Mouse (Mus musculus) lung, embryonic 14.5 days (tissue): Measurements from ENCODE around the gene Zyx. TPM values are rescaled to one million over a fixed set of nuclear protein-coding genes. Genes with fewer than 3 reads are reported as not detected.

ENCODE experiments used
- ATAC-seq: fragments of 200-750 bp; cut with Nextera tagmentation; 2 replicates; pipeline ENCODE4 v1.8.0; 2017; ENCODE audit warnings: mild to moderate bottlenecking, moderate TSS enrichment, moderate library complexity; ENCODE audit not compliant: insufficient read depth
- DNase-seq: peaks from one replicate; pipeline ENCODE4 v3.0.0-alpha.2; 2015
- H3K27ac ChIP-seq: fragments of 300-500 bp; sonication (generic); 2 replicates; pipeline ENCODE4 v1.5.1; 2014; ENCODE audit warnings: low read depth, mild to moderate bottlenecking, moderate library complexity
- H3K27me3 ChIP-seq: fragments of 300-500 bp; sonication (generic); 2 replicates; pipeline ENCODE4 v1.6.1; 2014; ENCODE audit warnings: low read length, control low read depth; ENCODE audit not compliant: insufficient read depth
- H3K36me3 ChIP-seq: fragments of 300-500 bp; sonication (generic); 2 replicates; pipeline ENCODE4 v1.6.1; 2014; ENCODE audit warnings: control low read depth; ENCODE audit not compliant: insufficient read depth
- H3K4me1 ChIP-seq: fragments of 300-500 bp; sonication (generic); 2 replicates; pipeline ENCODE4 v1.6.1; 2014; ENCODE audit warnings: antibody characterized with exemption, control low read depth; ENCODE audit not compliant: insufficient read depth
- H3K4me2 ChIP-seq: fragments of 300-500 bp; sonication (generic); 2 replicates; pipeline ENCODE4 v1.6.1; 2014; ENCODE audit warnings: mild to moderate bottlenecking
- H3K4me3 ChIP-seq: fragments of 300-500 bp; sonication (generic); 2 replicates; pipeline ENCODE4 v1.5.1; 2014; ENCODE audit warnings: low read depth, low read length
- H3K9ac ChIP-seq: fragments of 300-500 bp; sonication (generic); 2 replicates; pipeline ENCODE4 v1.6.1; 2014
- H3K9me3 ChIP-seq: fragments of 300-500 bp; sonication (generic); 2 replicates; pipeline ENCODE4 v1.6.1; 2016; ENCODE audit warnings: low read depth, low read length, control low read depth
- CTCF ChIP-seq: IDR thresholded peaks from 2 replicates; pipeline ENCODE4 v1.5.1; 2016; ENCODE audit warnings: antibody characterized with exemption, low read depth
- WGBS: fragments of 180-500 bp; shearing (Covaris S2); extraction: QIAGEN DNeasy Blood & Tissue Kit; methylation state at CpG from one replicate; pipeline ENCODE4 v1.1.7; 2014; 5-methylcytosine and 5-hydroxymethylcytosine counted together
- polyA plus RNA-seq: library from polyadenylated mRNA; unstranded; fragments of >200 nt; fragmentation: Nextera tagmentation; extraction: Ambion mirVana; gene quantifications from 2 replicates; pipeline ENCODE4 v1.2.1, GENCODE M21; 2014

Gene Zyx
- polyA plus RNA-seq, 1 experiment from 2014 or later = 194 TPM

- 0 out of 2 replicates have a peak, but pooled peaks cover 11% of the 10 kb centered on the region for H3K4me1 ChIP-seq
- H3K9ac ChIP-seq = no peak overlapping the region
- DNase-seq (no peak), ATAC-seq (no peak)
- no peak overlapping the region for H3K4me2 ChIP-seq
- no peaks in the 10 kb centered on the region for H3K27me3 ChIP-seq
- H3K4me3 ChIP-seq = no peak overlapping the region
- H3K27ac ChIP-seq = no peak overlapping the region
- H3K36me3 ChIP-seq = peaks cover 24% of the 10 kb centered on the region
- no peak for TF ChIP-seq CTCF
- WGBS = 87% methylated on average over 6 of the region's 6 CpGs
- no peaks in the 10 kb centered on the region for H3K9me3 ChIP-seq
Observed at GRCm38 (mm10) chr6:42365215-42365614, 15.8 kb downstream of the Zyx start.

GRCm38 (mm10) chr6:42369870-42370269 is 20.4 kb downstream of the Zyx start:
- Histone ChIP-seq H3K4me1 (peaks cover 17% of the 10 kb centered on the region), H3K9me3 (no peaks in the 10 kb centered on the region), H3K4me2 (no peak overlapping the region), H3K36me3 (0 out of 2 replicates have a peak, but pooled peaks cover 2% of the 10 kb centered on the region), H3K27me3 (no peaks in the 10 kb centered on the region), H3K9ac (no peak overlapping the region), H3K27ac (peak overlapping the region; percentile 7; the same call in 1 of the 2 replicates), H3K4me3 (no peak overlapping the region)
- ATAC-seq = peak; percentile 45
- TF ChIP-seq CTCF = no peak
- DNase-seq = peak; percentile 77
- WGBS = 20% methylated on average over 3 of the region's 3 CpGs

- Histone ChIP-seq H3K9ac (no peak overlapping the region), H3K27ac (peak overlapping the region; percentile 47; the same call in 1 of the 2 replicates), H3K9me3 (no peaks in the 10 kb centered on the region), H3K4me1 (peaks cover 17% of the 10 kb centered on the region), H3K4me3 (no peak overlapping the region), H3K27me3 (no peaks in the 10 kb centered on the region), H3K4me2 (no peak overlapping the region), H3K36me3 (no peaks in the 10 kb centered on the region)
- peak; percentile 89 for DNase-seq
- peak; percentile 78 for ATAC-seq
- 41% methylated on average over 4 of the region's 4 CpGs for WGBS
- TF ChIP-seq CTCF = no peak
Observed at GRCm38 (mm10) chr6:42370630-42371363, 21.4 kb downstream of the Zyx start.

GRCm38 (mm10) chr6:42372001-42372400 is 22.6 kb downstream of the Zyx start:
- Histone ChIP-seq H3K4me3 (peak overlapping the region; percentile 55), H3K4me1 (peaks cover 17% of the 10 kb centered on the region), H3K27me3 (no peaks in the 10 kb centered on the region), H3K36me3 (no peaks in the 10 kb centered on the region), H3K9me3 (no peaks in the 10 kb centered on the region), H3K27ac (no peak overlapping the region), H3K4me2 (peak overlapping the region; percentile 91), H3K9ac (no peak overlapping the region)
- no peak for TF ChIP-seq CTCF
- DNase-seq (no peak), ATAC-seq (no peak)
- 9% methylated on average over 3 of the region's 3 CpGs for WGBS

GRCm38 (mm10) chr6:42372421-42372815 is 23.0 kb downstream of the Zyx start:
- H3K4me3 ChIP-seq = peak overlapping the region; percentile 55
- no peak overlapping the region for H3K27ac ChIP-seq
- WGBS = 25% methylated on average over 9 of the region's 9 CpGs
- H3K9ac ChIP-seq = peak overlapping the region; percentile 53
- DNase-seq (no peak), ATAC-seq (peak; percentile 2; the same call in 1 of the 2 replicates)
- no peaks in the 10 kb centered on the region for H3K27me3 ChIP-seq
- peaks cover 17% of the 10 kb centered on the region for H3K4me1 ChIP-seq
- peak overlapping the region; percentile 91 for H3K4me2 ChIP-seq
- no peaks in the 10 kb centered on the region for H3K9me3 ChIP-seq
- no peak for TF ChIP-seq CTCF
- no peaks in the 10 kb centered on the region for H3K36me3 ChIP-seq

GRCm38 (mm10) chr6:42372816-42373547 is 23.6 kb downstream of the Zyx start, which contains the start of gene Epha1:
Gene Epha1 (minus strand): TSS chr6:42373268.
- Histone ChIP-seq H3K36me3 (no peaks in the 10 kb centered on the region), H3K4me3 (peak within 1 kb of the TSS; percentile 55), H3K4me2 (peak within 1 kb of the TSS; percentile 91), H3K27ac (no peak within 1 kb of the TSS), H3K27me3 (no peaks in the 10 kb centered on the region), H3K4me1 (peaks cover 17% of the 10 kb centered on the region), H3K9me3 (no peaks in the 10 kb centered on the region), H3K9ac (peak within 1 kb of the TSS; percentile 53)
- TF ChIP-seq CTCF = peak; percentile 62
- DNase-seq (peak; percentile 87), ATAC-seq (peak; percentile 66)
- WGBS = 2% methylated on average over 34 of the region's 36 CpGs
